Mouse (Mus musculus) midbrain, embryonic 14.5 days (tissue): ENCODE measurements around the gene Cpeb2. TPM values are rescaled to one million over a fixed set of nuclear protein-coding genes. Genes with fewer than 3 reads are reported as not detected.

Source experiments
- ATAC-seq: fragments of 200-750 bp; cut with Nextera tagmentation; 2 replicates; pipeline ENCODE4 v1.8.0; 2017; ENCODE audit warnings: moderate number of reproducible peaks, moderate library complexity; ENCODE audit not compliant: low FRiP score, low TSS enrichment
- DNase-seq: peaks from one replicate; pipeline ENCODE4 v3.0.0-alpha.2; 2015
- H3K27ac ChIP-seq: fragments of 300-500 bp; sonication (generic); replicated peaks from 2 replicates; pipeline ENCODE4 v1.5.1; 2014; ENCODE audit warnings: mild to moderate bottlenecking, low read depth, low read length, moderate library complexity
- H3K27me3 ChIP-seq: fragments of 300-500 bp; sonication (generic); 2 replicates; pipeline ENCODE4 v1.6.1; 2014; ENCODE audit warnings: low read length, control low read depth, mixed read lengths; ENCODE audit not compliant: control insufficient read depth, insufficient read depth
- H3K36me3 ChIP-seq: fragments of 300-500 bp; sonication (generic); 2 replicates; pipeline ENCODE4 v1.6.1; 2014; ENCODE audit warnings: low read length, control low read depth; ENCODE audit not compliant: control insufficient read depth, insufficient read depth
- H3K4me1 ChIP-seq: fragments of 300-500 bp; sonication (generic); 2 replicates; pipeline ENCODE4 v1.6.1; 2014; ENCODE audit warnings: mild to moderate bottlenecking, antibody characterized with exemption, low read length, control low read depth; ENCODE audit not compliant: control insufficient read depth, insufficient read depth
- H3K4me2 ChIP-seq: fragments of 300-500 bp; sonication (generic); 2 replicates; pipeline ENCODE4 v1.6.1; 2014; ENCODE audit warnings: mild to moderate bottlenecking, low read length, moderate library complexity
- H3K4me3 ChIP-seq: fragments of 300-500 bp; sonication (generic); replicated peaks from 2 replicates; pipeline ENCODE4 v1.5.1; 2014; ENCODE audit warnings: low read depth, low read length
- H3K9ac ChIP-seq: fragments of 300-500 bp; sonication (generic); replicated peaks from 2 replicates; pipeline ENCODE4 v1.6.1; 2014; ENCODE audit warnings: mild to moderate bottlenecking, low read length, moderate library complexity
- H3K9me3 ChIP-seq: fragments of 300-500 bp; sonication (generic); 2 replicates; pipeline ENCODE4 v1.6.1; 2016; ENCODE audit warnings: low read length, control low read depth, mixed read lengths; ENCODE audit not compliant: control insufficient read depth
- WGBS: fragments of 180-500 bp; shearing (Covaris S2); extraction: QIAGEN DNeasy Blood & Tissue Kit; methylation state at CpG from one replicate; pipeline ENCODE4 v1.1.7; 2014; 5-methylcytosine and 5-hydroxymethylcytosine counted together
- polyA plus RNA-seq: library from polyadenylated mRNA; unstranded; fragments of >200 nt; fragmentation: Nextera tagmentation; extraction: Ambion mirVana; gene quantifications from 2 replicates; pipeline ENCODE4 v1.2.1, GENCODE M21; 2014

Cpeb2 gene
- polyA plus RNA-seq, 1 experiment from 2014 or later = 23.1 TPM

GRCm38 (mm10) chr5:43309961-43310360 is 77.0 kb downstream of the Cpeb2 start:
- no peak overlapping the region for H3K9ac ChIP-seq
- WGBS = 46% methylated on average over 4 of the region's 4 CpGs
- no peak for ATAC-seq
- H3K4me2 ChIP-seq = no peak overlapping the region
- no peaks in the 10 kb centered on the region for H3K36me3 ChIP-seq
- DNase-seq = no peak
- H3K4me1 ChIP-seq = no peaks in the 10 kb centered on the region
- no peak overlapping the region for H3K27ac ChIP-seq
- no peak overlapping the region for H3K4me3 ChIP-seq
- no peaks in the 10 kb centered on the region for H3K27me3 ChIP-seq
- no peaks in the 10 kb centered on the region for H3K9me3 ChIP-seq

- ATAC-seq = no peak
- Histone ChIP-seq H3K4me3 (no peak overlapping the region), H3K27ac (no peak overlapping the region), H3K4me1 (no peaks in the 10 kb centered on the region), H3K4me2 (no peak overlapping the region), H3K9me3 (no peaks in the 10 kb centered on the region), H3K27me3 (no peaks in the 10 kb centered on the region), H3K9ac (no peak overlapping the region), H3K36me3 (no peaks in the 10 kb centered on the region)
- no peak for DNase-seq
- WGBS = 89% methylated on average over 3 of the region's 3 CpGs
Observed at GRCm38 (mm10) chr5:43324311-43324862, 91.4 kb downstream of the Cpeb2 start.

- no peaks in the 10 kb centered on the region for H3K9me3 ChIP-seq
- no peaks in the 10 kb centered on the region for H3K36me3 ChIP-seq
- H3K27me3 ChIP-seq = no peaks in the 10 kb centered on the region
- 90% methylated on average over 4 of the region's 4 CpGs for WGBS
- H3K4me3 ChIP-seq = no peak overlapping the region
- H3K4me2 ChIP-seq = no peak overlapping the region
- H3K27ac ChIP-seq = no peak overlapping the region
- H3K9ac ChIP-seq = no peak overlapping the region
- no peaks in the 10 kb centered on the region for H3K4me1 ChIP-seq
- DNase-seq (no peak), ATAC-seq (no peak)
Observed at GRCm38 (mm10) chr5:43325561-43325960, 92.6 kb downstream of the Cpeb2 start.

GRCm38 (mm10) chr5:43328579-43328978 is 95.6 kb downstream of the Cpeb2 start:
- 40% methylated on average over 4 of the region's 4 CpGs for WGBS
- H3K9me3 ChIP-seq = no peaks in the 10 kb centered on the region
- no peak overlapping the region for H3K4me2 ChIP-seq
- no peaks in the 10 kb centered on the region for H3K36me3 ChIP-seq
- no peak overlapping the region for H3K9ac ChIP-seq
- no peaks in the 10 kb centered on the region for H3K27me3 ChIP-seq
- ATAC-seq (no peak), DNase-seq (peak; percentile 8)
- no peak overlapping the region for H3K4me3 ChIP-seq
- no peaks in the 10 kb centered on the region for H3K4me1 ChIP-seq
- no peak overlapping the region for H3K27ac ChIP-seq

GRCm38 (mm10) chr5:43330260-43330659 is 97.3 kb downstream of the Cpeb2 start:
- Histone ChIP-seq H3K9me3 (no peaks in the 10 kb centered on the region), H3K36me3 (no peaks in the 10 kb centered on the region), H3K9ac (no peak overlapping the region), H3K4me2 (no peak overlapping the region), H3K27ac (no peak overlapping the region), H3K4me3 (no peak overlapping the region), H3K4me1 (no peaks in the 10 kb centered on the region), H3K27me3 (no peaks in the 10 kb centered on the region)
- DNase-seq (no peak), ATAC-seq (no peak)
- WGBS = 92% methylated on average over 3 of the region's 3 CpGs

GRCm38 (mm10) chr5:43334469-43334868 is 101.5 kb downstream of the Cpeb2 start:
- no peaks in the 10 kb centered on the region for H3K9me3 ChIP-seq
- H3K36me3 ChIP-seq = no peaks in the 10 kb centered on the region
- no peak overlapping the region for H3K9ac ChIP-seq
- H3K27me3 ChIP-seq = no peaks in the 10 kb centered on the region
- ATAC-seq = no peak
- no peak for DNase-seq
- H3K4me2 ChIP-seq = no peak overlapping the region
- no peak overlapping the region for H3K4me3 ChIP-seq
- WGBS = 83% methylated on average over 2 of the region's 2 CpGs
- H3K4me1 ChIP-seq = no peaks in the 10 kb centered on the region
- H3K27ac ChIP-seq = no peak overlapping the region

- Histone ChIP-seq H3K36me3 (no peaks in the 10 kb centered on the region), H3K4me1 (no peaks in the 10 kb centered on the region), H3K27ac (no peak overlapping the region), H3K9me3 (no peaks in the 10 kb centered on the region), H3K4me2 (no peak overlapping the region), H3K27me3 (no peaks in the 10 kb centered on the region), H3K4me3 (no peak overlapping the region), H3K9ac (no peak overlapping the region)
- WGBS = 86% methylated on average over 1 of the region's 1 CpGs
- ATAC-seq = no peak
- no peak for DNase-seq
Observed at GRCm38 (mm10) chr5:43337212-43337611, 104.2 kb downstream of the Cpeb2 start.

- H3K9me3 ChIP-seq = no peaks in the 10 kb centered on the region
- WGBS = 61% methylated on average over 10 of the region's 10 CpGs
- H3K27ac ChIP-seq = no peak overlapping the region
- ATAC-seq (peak; percentile 37; the same call in 1 of the 2 replicates), DNase-seq (peak; percentile 58)
- no peaks in the 10 kb centered on the region for H3K36me3 ChIP-seq
- H3K4me3 ChIP-seq = no peak overlapping the region
- no peaks in the 10 kb centered on the region for H3K4me1 ChIP-seq
- no peaks in the 10 kb centered on the region for H3K27me3 ChIP-seq
- no peak overlapping the region for H3K9ac ChIP-seq
- H3K4me2 ChIP-seq = no peak overlapping the region
Observed at GRCm38 (mm10) chr5:43338771-43339475, 106.0 kb downstream of the Cpeb2 start.
